Mouse (Mus musculus) forebrain, embryonic 15.5 days (tissue): ENCODE results near the gene Lhfpl2. TPM values are rescaled to one million over a fixed set of nuclear protein-coding genes. Genes with fewer than 3 reads are reported as not detected.

ENCODE experiments used
- ATAC-seq: fragments of 200-750 bp; cut with Nextera tagmentation; replicated peaks from 2 replicates; pipeline ENCODE4 v1.8.0; 2017; ENCODE audit warnings: mild to moderate bottlenecking, moderate TSS enrichment, moderate library complexity
- H3K27ac ChIP-seq: fragments of 300-500 bp; sonication (generic); replicated peaks from 2 replicates; pipeline ENCODE4 v1.5.1; 2015; ENCODE audit warnings: mild to moderate bottlenecking, inconsistent platforms
- H3K27me3 ChIP-seq: fragments of 300-500 bp; sonication (generic); 2 replicates; pipeline ENCODE4 v1.6.1; 2015; ENCODE audit warnings: inconsistent platforms
- H3K36me3 ChIP-seq: fragments of 300-500 bp; sonication (generic); 2 replicates; pipeline ENCODE4 v1.6.1; 2015; ENCODE audit warnings: mild to moderate bottlenecking, inconsistent platforms
- H3K4me1 ChIP-seq: fragments of 300-500 bp; sonication (generic); 2 replicates; pipeline ENCODE4 v1.6.1; 2015; ENCODE audit warnings: inconsistent platforms
- H3K4me2 ChIP-seq: fragments of 300-500 bp; sonication (generic); replicated peaks from 2 replicates; pipeline ENCODE4 v1.6.1; 2015; ENCODE audit warnings: mild to moderate bottlenecking, inconsistent platforms
- H3K4me3 ChIP-seq: fragments of 300-500 bp; sonication (generic); 2 replicates; pipeline ENCODE4 v1.5.1; 2015; ENCODE audit warnings: mild to moderate bottlenecking, inconsistent platforms
- H3K9ac ChIP-seq: fragments of 300-500 bp; sonication (generic); replicated peaks from 2 replicates; pipeline ENCODE4 v1.6.1; 2015; ENCODE audit warnings: mild to moderate bottlenecking, inconsistent platforms
- H3K9me3 ChIP-seq: fragments of 300-500 bp; sonication (generic); 2 replicates; pipeline ENCODE4 v1.6.1; 2016; ENCODE audit warnings: inconsistent platforms
- WGBS: fragments of 180-500 bp; shearing (Covaris S2); methylation state at CpG from one replicate; pipeline ENCODE4 v1.1.7; 2015; ENCODE audit warnings: mixed read lengths; 5-methylcytosine and 5-hydroxymethylcytosine counted together
- polyA plus RNA-seq: library from polyadenylated mRNA; unstranded; fragments of >200 nt; fragmentation: Nextera tagmentation; extraction: Ambion mirVana; gene quantifications from 2 replicates; pipeline ENCODE4 v1.2.1, GENCODE M21; 2015

Lhfpl2 gene
- polyA plus RNA-seq, 1 experiment from 2014 or later, result 14.7 TPM

DNA sequence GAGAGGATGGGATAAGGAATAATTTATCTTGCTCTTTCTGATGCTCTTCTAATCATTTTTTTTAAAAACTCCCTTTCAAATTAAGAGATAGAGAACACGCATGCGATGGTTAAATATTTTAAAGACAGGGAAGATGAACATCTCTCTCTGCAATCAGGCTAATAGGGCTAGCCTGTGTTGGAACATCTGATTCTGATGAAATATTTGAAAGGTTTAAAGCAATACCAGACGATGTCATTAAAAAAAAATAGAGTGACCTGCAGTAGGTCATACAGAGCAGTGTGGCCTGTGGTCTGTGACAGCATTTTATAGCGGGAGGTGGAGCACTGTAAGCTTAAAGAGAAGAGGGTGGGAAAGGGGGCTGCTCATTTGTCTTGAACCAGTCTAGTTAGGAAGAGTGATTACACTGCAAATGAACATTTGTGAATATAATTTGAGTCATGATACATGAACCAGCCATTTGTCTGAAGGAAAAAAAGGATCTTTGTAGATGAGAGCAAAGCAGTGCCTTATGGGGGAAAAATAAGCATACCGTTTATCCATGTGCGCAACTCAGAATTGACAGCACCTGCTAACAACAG, 1.1 kb downstream of the Lhfpl2 start:
- Histone ChIP-seq H3K27ac (no peak overlapping the region), H3K9me3 (no peaks in the 10 kb centered on the region), H3K4me3 (peak overlapping the region; percentile 89), H3K36me3 (no peaks in the 10 kb centered on the region), H3K9ac (no peak overlapping the region), H3K4me2 (peak overlapping the region; percentile 100), H3K4me1 (peaks cover 29% of the 10 kb centered on the region), H3K27me3 (no peaks in the 10 kb centered on the region)
- WGBS, result 41% methylated on average over 6 of the region's 6 CpGs
- no peak for ATAC-seq

DNA sequence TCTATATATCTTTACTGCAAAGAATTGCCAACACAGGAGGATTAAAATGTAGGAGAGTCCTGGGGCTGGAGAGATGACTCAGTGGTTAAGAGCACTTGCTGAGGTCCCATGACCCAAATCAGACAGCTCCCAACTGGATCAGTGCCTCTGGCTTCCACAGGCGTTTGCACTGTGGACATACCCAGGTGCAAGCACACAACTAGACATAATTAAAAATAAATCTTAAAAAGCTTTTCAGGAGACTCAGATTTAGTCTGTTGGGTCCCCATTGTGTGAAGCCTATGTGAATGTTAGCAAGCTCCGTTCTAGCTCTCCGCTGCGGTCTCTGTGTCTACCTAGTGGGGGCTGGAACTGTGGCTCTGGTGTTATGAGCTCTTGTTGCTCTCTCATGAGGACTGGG, 1.8 kb downstream of the Lhfpl2 start:
- H3K27ac ChIP-seq, result no peak overlapping the region
- whole genome bisulfite sequencing, result 88% methylated on average over 4 of the region's 4 CpGs
- no peaks in the 10 kb centered on the region for H3K36me3 ChIP-seq
- H3K27me3 ChIP-seq, result no peaks in the 10 kb centered on the region
- no peaks in the 10 kb centered on the region for H3K9me3 ChIP-seq
- H3K4me1 ChIP-seq, result peaks cover 29% of the 10 kb centered on the region
- no peak for ATAC-seq
- no peak overlapping the region for H3K9ac ChIP-seq
- no peak overlapping the region for H3K4me2 ChIP-seq
- H3K4me3 ChIP-seq, result no peak overlapping the region

DNA sequence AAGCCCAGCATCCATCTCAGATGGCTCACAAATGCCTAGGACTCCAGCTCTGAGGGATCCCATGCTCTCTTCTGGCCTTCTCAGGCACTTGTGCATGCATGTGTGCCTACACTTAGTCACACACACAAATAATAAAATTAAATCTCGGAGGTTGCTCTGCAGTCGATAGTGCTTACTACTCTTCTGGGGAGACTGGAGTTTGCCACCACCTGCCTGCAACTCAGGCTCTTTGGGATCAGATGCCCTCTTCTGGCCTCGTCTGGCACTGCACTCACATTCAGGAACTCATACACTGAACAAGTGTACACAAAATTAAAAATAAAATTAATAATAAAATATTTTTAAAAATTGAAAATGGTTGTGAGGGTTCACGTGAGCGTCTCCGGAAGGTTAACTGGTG, 2.2 kb downstream of the Lhfpl2 start:
- Histone ChIP-seq H3K4me3 (no peak overlapping the region), H3K27me3 (no peaks in the 10 kb centered on the region)
- ATAC-seq, result no peak

DNA sequence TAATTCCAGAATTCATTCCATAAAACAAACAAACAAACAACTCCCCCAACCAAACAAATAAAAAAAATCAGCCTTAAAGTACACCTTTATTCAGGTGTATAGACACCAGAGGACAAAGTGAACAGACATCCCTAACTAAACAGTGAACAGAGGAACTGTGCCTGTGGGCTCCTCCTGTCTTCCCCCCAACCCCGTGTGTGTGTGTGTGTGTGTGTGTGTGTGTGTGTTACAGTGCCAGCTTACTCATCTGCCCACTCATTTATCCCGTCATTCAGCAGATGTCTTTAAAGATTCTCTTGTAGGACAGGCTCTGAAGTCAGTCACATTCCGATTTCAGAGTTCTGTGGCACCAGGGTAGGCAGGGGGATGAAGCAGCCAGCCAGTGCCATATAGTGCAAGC, 2.9 kb downstream of the Lhfpl2 start:
- 85% methylated on average over 3 of the region's 3 CpGs for WGBS
- Histone ChIP-seq H3K27ac (no peak overlapping the region), H3K27me3 (no peaks in the 10 kb centered on the region), H3K4me1 (peaks cover 29% of the 10 kb centered on the region), H3K9me3 (no peaks in the 10 kb centered on the region), H3K36me3 (no peaks in the 10 kb centered on the region), H3K4me2 (no peak overlapping the region), H3K9ac (no peak overlapping the region), H3K4me3 (no peak overlapping the region)
- ATAC-seq, result no peak

More for the DNA sequence above, 2.2 kb downstream of the Lhfpl2 start:
- H3K9me3 ChIP-seq, result no peaks in the 10 kb centered on the region
- WGBS, result 86% methylated on average over 6 of the region's 6 CpGs
- peaks cover 29% of the 10 kb centered on the region for H3K4me1 ChIP-seq
- H3K36me3 ChIP-seq, result no peaks in the 10 kb centered on the region
- no peak overlapping the region for H3K27ac ChIP-seq
- H3K4me2 ChIP-seq, result no peak overlapping the region
- no peak overlapping the region for H3K9ac ChIP-seq

DNA sequence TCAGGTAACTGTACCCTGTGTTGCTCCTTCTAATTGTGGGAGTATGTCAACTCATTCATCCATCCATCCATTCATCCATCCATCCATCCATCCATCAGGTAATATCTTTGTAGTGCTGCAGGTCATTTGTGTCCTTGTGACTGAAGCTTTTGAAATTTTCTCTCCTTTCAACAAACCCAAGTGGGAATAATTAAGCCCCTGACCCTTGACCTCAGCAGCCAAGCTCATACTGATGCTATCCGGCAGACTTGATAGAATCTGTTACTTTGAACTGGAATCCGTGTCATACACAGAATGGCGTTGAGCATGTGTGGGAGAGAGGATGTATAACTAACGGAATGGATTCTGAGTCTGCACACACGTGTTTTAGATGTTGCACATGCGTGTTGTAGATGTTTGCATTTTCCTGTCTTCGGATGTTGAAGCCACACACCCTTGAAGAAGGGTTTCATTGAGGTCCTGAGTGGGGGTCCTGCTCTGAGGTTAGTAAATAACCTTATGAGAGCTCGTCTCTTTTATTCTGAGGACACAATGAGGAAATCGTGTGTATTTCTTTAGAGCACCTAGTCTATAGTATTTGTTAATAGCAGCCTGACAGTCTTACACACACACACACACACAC, 3.8 kb downstream of the Lhfpl2 start:
- H3K27me3 ChIP-seq, result no peaks in the 10 kb centered on the region
- no peak overlapping the region for H3K4me3 ChIP-seq
- H3K9me3 ChIP-seq, result no peaks in the 10 kb centered on the region
- no peak overlapping the region for H3K4me2 ChIP-seq
- no peak overlapping the region for H3K9ac ChIP-seq
- H3K4me1 ChIP-seq, result peaks cover 29% of the 10 kb centered on the region
- WGBS, result 64% methylated on average over 9 of the region's 9 CpGs
- no peak for ATAC-seq
- H3K27ac ChIP-seq, result no peak overlapping the region
- no peaks in the 10 kb centered on the region for H3K36me3 ChIP-seq

DNA sequence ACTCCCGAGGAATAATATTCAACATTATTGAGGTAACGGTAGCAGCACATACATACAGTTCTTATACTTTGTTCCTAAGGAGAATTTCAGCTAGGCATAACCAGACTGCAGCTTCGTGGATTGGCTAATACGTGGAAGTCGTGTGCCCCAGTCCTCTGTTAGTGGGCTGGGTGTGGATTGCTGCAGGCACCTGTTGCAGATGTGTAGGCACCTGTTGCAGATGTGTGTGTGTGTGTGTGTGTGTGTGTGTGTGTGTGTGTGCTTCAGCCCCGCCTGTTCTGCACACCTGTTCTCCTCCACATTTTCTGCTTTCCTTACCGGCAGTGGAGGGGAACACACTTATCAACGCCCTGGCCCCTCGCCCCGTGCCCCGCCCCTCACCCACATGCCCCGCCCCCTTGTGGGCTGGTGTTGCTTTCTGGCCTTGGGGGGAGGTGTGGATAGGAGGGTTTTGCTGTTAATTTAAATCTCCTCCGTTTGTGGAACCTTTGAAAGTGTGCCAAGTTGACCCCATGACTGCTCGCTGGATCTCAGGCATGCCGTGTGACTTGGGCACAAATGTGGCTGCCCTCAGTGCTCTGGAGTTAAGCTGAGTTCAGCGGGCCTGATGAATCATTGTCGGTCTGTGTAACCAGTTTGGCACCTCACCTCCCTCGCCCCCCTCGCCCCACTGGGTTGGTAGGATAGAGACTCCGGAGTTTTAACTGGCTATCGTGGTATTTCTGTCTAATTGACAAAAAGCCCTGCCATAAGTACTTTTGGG, 4.9 kb downstream of the Lhfpl2 start:
- no peak for ATAC-seq
- no peak overlapping the region for H3K4me2 ChIP-seq
- no peak overlapping the region for H3K4me3 ChIP-seq
- H3K4me1 ChIP-seq, result peaks cover 24% of the 10 kb centered on the region
- no peaks in the 10 kb centered on the region for H3K9me3 ChIP-seq
- no peak overlapping the region for H3K9ac ChIP-seq
- H3K27me3 ChIP-seq, result no peaks in the 10 kb centered on the region
- WGBS, result 16% methylated on average over 21 of the region's 21 CpGs
- no peaks in the 10 kb centered on the region for H3K36me3 ChIP-seq
- no peak overlapping the region for H3K27ac ChIP-seq

DNA sequence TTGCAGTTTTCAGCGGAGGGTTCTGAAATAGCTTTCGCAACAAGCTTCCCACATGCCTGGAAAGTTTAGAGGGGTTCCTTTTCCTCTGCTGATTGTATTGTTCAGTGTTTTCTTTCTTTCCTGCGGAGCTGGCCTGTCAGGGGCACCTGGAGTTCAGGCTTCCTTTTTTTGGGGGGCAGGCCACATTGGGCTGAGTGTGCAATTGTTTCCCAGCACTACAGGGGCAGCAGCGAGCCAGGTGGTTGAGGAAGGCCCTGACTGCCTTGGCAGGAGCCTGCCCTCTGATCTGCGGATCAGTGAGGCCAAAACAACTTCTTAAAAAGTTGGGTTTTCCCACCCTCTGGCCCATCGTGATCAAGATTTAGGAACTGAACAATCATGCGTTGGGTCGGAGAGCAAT, 5.6 kb downstream of the Lhfpl2 start:
- 48% methylated on average over 8 of the region's 8 CpGs for WGBS
- Histone ChIP-seq H3K4me1 (peaks cover 19% of the 10 kb centered on the region), H3K4me3 (no peak overlapping the region), H3K36me3 (no peaks in the 10 kb centered on the region), H3K9me3 (no peaks in the 10 kb centered on the region), H3K27ac (no peak overlapping the region), H3K9ac (no peak overlapping the region), H3K27me3 (no peaks in the 10 kb centered on the region), H3K4me2 (no peak overlapping the region)
- ATAC-seq, result no peak

DNA sequence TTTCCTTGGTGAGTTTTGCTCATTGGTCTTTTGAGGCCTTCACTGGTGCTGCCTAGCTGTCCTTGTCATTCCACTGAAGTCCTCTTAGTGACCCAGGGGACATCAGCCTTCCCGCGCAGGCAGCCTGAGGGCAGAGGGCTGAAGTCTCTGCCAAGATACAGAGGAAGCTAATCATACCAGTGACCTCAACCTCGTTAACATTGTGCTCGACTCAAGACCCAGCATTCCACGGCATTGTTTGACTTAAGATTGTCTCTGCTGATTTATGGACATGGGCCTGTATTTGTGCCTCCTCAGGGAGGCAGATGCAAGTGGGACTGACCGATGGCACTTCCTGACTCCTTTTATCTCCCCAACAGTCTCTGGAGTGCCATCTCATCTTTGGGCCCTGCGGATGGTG, 7.0 kb downstream of the Lhfpl2 start:
- Histone ChIP-seq H3K4me1 (peaks cover 9% of the 10 kb centered on the region), H3K36me3 (no peaks in the 10 kb centered on the region)
- ATAC-seq, result no peak

DNA sequence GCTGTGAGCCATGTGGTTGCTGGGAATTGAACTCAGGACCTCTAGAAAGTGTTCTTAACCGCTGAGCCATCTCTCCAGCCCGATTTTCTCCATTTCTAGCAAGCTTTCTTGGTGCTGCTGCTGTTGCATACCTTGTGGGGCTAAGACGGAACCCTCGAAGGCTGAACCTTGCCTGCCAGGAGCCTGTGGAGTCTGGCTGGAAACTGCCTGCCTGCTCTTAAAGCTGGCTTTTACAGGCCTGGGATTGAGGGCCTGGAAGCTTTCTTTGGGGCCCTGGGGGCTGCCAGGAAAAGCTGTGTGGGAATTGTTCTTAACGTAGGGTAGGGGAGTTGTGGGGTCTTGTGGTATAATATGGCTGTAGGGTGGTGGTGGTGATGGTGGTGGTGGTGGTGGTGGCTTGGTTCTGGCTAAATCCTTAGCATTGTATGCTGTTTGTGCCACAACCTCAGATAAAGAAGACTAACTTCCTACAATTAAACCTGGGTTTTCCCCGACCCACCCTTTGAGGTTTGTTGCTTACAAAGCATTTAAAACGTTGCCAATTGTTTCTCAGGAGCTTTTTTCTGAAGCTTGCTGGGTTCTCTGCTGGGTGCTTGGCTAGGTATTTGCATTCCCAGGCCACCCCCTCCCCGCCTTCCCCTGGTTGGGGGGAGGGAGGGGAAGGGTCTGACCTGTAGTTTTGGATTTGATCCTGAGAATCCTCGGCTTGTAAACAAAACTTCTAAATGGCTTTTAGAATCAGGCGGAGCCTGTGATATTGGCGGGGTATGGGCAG, 7.9 kb downstream of the Lhfpl2 start:
- WGBS, result 26% methylated on average over 11 of the region's 11 CpGs
- Histone ChIP-seq H3K27me3 (no peaks in the 10 kb centered on the region), H3K9ac (no peak overlapping the region), H3K9me3 (no peaks in the 10 kb centered on the region), H3K36me3 (no peaks in the 10 kb centered on the region), H3K27ac (no peak overlapping the region), H3K4me3 (no peak overlapping the region), H3K4me2 (no peak overlapping the region), H3K4me1 (peaks cover 9% of the 10 kb centered on the region)
- no peak for ATAC-seq

More for the DNA sequence above, 7.0 kb downstream of the Lhfpl2 start:
- no peak overlapping the region for H3K4me2 ChIP-seq
- WGBS, result 51% methylated on average over 7 of the region's 7 CpGs
- no peak overlapping the region for H3K4me3 ChIP-seq
- H3K27ac ChIP-seq, result no peak overlapping the region
- H3K9ac ChIP-seq, result no peak overlapping the region
- H3K9me3 ChIP-seq, result no peaks in the 10 kb centered on the region
- H3K27me3 ChIP-seq, result no peaks in the 10 kb centered on the region

DNA sequence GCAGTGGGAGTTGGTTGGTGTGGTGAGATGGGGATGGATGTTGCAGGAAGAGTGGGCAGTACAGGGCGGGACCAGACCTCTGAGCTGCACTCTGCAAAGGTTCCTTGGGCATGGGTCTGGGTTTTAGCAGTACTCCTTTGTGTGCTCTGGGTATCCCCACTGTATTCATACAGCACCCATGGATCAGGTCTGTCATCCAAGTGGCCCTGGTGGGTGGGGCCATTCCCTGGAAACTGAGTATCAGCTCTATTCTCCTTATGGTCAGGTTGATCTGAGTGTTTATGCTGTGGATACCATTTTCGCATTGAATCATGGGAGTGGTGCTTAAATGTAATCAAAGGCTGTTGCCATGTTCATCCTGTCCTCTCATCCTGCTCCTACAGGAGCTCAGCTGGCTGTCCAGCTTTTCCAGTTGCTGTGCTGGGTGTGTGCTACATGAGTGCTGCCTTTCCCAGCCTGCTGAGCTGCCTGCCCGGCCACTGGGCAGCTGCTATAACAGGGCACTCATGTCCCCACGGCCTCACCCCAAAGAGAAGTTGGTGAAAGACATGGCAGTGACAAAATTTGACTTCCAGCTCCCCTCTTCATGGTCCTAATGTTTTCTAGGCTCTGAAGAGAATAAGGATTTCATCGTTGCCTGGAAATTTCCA, 9.2 kb downstream of the Lhfpl2 start:
- H3K27me3 ChIP-seq, result no peaks in the 10 kb centered on the region
- no peak overlapping the region for H3K27ac ChIP-seq
- no peak for ATAC-seq
- 86% methylated on average over 5 of the region's 5 CpGs for WGBS
- H3K4me1 ChIP-seq, result peaks cover 9% of the 10 kb centered on the region
- H3K9ac ChIP-seq, result no peak overlapping the region
- no peaks in the 10 kb centered on the region for H3K9me3 ChIP-seq
- H3K4me2 ChIP-seq, result no peak overlapping the region
- H3K36me3 ChIP-seq, result no peaks in the 10 kb centered on the region
- no peak overlapping the region for H3K4me3 ChIP-seq

DNA sequence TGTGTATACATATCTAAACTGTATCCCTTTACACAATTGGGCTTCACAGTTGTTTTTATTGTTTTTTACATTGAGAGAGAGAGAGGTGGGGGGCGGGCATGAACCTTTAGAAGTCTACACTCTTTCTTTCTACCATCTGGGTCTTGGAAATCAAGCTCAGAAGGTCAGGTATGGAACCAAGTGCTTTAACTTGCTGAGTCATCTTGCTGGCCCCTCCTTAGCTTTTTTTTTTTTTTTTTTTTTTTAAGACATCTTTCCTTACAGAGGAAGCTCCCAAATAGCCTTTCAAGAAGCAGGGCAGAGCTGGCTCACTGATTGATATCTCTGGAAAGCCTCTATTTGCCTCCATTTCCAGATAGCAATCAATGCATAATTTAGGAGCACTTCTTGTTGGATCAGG, 10.7 kb downstream of the Lhfpl2 start:
- Histone ChIP-seq H3K9ac (no peak overlapping the region), H3K4me1 (no peaks in the 10 kb centered on the region; the same call in 1 of the 2 replicates), H3K27me3 (no peaks in the 10 kb centered on the region), H3K27ac (no peak overlapping the region), H3K9me3 (no peaks in the 10 kb centered on the region), H3K4me2 (no peak overlapping the region), H3K4me3 (no peak overlapping the region), H3K36me3 (no peaks in the 10 kb centered on the region)
- 100% methylated on average over 1 of the region's 1 CpGs for WGBS
- no peak for ATAC-seq
